Mouse (Mus musculus) left cerebral cortex, adult 11 months (tissue): Measurements from ENCODE around the gene Ttll2.
A peak's percentile ranks its signal among the peaks of the same experiment; 100 is the strongest.
"Not testable (repeated sequence)": the region's sequence is repeated elsewhere in the genome, so short reads cannot be mapped to it uniquely, and the experiment has no call there.

Experiments used
- DNase-seq: peaks from one replicate; pipeline ENCODE4 v3.0.0; 2022; ENCODE audit warnings: low spot score

The Ttll2 gene

GRCm38 (mm10) chr17:7360749-7361465, 8.4 kb upstream of the Ttll2 start:
- DNase-seq = not testable (repeated sequence)

DNA sequence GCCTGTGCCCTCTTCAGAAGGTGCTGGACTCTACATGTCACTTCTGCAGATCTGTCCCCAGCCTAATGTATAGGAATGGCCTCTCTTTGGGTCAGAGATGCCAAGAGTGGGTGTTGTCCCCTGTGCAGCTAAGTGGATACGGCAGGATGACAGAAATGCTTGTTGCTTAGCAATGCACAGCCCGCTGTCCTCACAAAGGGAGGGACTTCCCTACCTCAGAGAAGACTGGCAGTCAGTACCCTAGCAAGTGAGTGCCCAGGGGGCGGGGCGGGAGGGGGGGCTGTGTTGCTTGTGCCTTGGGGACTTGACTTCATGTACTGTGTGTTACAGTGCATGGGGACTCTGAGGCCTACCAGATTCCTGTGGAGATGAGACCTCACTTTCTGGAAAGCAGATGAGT, 7.3 kb upstream of the Ttll2 start:
- not testable (repeated sequence) for DNase-seq

DNA sequence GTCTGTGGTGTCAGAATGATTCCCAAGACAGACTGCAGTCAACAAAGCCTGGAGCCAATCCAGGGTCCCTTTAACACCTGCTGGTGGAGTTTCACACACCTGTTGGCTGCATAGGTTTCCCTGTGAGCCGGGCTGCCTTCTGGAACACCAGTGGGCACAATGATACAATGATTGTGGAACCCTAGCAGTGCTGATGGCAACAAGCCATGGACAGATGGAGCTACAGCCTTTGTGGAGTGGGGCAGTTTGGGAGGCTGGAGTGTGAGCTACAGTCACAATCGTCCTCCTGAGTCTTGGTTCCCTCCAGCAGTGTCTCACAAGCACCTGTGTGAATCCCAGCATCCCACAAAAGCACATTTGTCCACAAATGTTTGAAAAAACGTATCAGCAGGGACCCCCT, 3.7 kb downstream of the Ttll2 start:
- not testable (repeated sequence) for DNase-seq

DNA sequence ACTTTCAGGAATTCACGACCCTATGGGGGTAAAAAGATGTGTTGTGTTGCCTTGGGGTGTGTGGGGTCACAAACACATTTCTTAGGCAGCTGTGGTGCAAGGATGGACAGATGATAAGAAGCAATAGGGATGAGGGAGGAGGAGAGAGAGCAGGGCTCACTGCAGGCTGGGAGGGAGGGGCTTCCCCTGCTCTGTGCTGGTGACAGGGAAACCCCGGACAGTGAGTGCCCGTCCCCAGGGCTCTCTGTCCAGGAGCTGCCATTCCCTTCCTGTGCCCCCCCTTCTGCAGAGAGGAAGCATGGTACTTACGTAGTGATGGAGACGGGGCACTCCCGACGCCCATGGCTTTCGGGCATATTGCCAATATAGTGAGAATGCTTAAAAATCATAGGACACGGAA, 15.1 kb downstream of the Ttll2 start:
- DNase-seq = not testable (repeated sequence)

GRCm38 (mm10) chr17:7332745-7333144, 19.8 kb downstream of the Ttll2 start:
- DNase-seq = not testable (repeated sequence)

DNA sequence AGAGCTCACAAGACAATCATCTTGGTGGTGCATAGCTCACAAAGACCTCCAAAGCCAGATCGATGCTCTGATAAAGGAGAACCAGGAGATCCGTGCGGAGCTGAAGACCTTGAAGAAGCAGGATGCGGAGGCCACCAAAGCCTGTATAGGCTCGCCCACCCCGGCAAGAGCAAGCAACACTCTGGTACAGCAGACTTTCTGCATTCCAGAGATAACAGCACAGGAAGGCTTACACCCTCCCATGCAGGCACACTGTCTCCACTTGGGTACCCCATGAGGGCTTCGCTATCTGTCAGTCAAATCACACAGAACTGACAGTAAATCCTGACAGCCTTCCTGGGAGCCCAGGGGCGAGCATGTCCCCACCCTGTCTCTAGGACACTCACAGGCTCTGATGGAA, 26.1 kb downstream of the Ttll2 start:
- DNase-seq = not testable (repeated sequence)

DNA sequence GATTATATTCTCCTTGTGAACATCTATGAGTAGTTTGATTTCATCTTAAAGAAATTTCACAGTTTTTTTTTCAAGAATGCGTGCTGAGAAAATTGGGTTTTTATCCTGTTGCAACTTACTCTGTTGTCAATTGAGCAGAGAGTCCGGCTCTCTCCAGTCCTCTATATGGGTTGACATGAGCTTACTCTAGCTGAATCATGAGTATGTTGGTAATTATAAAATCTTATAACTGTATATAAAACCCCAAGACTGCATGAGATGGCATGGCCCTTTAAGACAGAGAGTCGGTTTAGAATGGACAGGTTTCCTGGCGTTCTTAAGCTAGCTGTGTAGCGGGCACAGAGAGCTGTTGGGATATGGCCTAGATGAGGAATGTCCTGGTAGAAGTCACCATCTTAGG, 28.1 kb downstream of the Ttll2 start, which contains the start of gene Tcp10a:
Tcp10a (plus strand) TSS at position 301 of the 400 bp plus-strand sequence.
- DNase-seq = not testable (repeated sequence)

- not testable (repeated sequence) for DNase-seq
Observed at GRCm38 (mm10) chr17:7319789-7320188, 32.7 kb downstream of the Ttll2 start.

- not testable (repeated sequence) for DNase-seq
Observed at GRCm38 (mm10) chr17:7315693-7316382, 36.7 kb downstream of the Ttll2 start.

DNA sequence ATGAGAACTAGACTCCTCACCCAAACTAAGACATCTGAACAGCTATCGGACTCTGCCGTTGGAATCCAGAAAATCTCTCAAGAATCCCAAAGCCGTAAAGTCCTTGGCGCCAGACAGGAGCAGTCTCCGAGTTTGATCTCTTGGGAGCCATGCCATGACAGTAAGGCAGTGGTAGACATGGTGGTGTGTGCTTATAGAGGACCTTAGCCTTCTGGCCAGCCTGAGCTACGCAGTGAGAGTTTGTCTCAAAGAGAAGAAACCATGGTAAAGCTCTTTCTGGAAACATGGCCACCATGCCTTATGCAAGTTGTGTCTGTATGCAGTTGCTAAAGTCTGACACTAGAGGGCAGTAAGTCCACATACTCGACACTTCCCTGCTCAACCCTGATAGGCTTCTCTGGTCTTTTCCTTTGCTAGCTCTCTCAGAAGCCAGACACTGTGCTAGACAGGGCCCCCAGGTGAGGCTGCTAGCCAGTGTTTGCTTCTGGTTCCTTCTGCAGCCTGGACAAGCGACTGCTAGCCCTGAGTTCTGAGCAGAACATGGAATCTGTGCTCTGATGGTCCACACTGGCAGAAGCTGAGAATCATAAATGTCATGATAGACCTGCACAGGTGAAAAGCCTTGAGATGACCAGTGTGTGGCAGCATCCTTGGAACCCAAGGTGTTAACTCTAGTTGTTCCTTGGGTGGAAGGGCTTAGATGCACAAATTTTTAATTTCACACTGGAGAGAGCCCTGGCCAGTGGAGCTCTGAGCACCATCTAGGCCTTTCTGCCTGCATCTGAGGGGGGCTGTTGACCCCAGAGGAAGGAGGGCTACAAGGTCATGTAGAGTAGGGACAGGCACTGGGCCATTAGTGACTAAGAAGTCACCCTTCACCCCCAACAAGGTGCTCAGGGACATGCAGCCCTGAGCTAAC, 46.0 kb downstream of the Ttll2 start:
- DNase-seq = peak; percentile 77
